In genomic region chr16:49332107-49332722, GRCm38 (mm10) we compare ENCODE assay signal across 8 mouse cellular contexts.
DNase-seq lines count a peak whose midpoint lies in the region; ATAC-seq and TF ChIP-seq lines count a peak whose summit lies in the region.
"Had no signal": no experiment of that assay in that cellular context is flagged by ENCODE, and none has a peak within 500 bp of the region (broad histone marks: within the 10 kb centered on the region; RNA-seq: fewer than 3 reads in every experiment).

No protein-coding gene starts in this region.

- H3K27ac ChIP-seq in hindbrain, embryonic 15.5 days (replicated peaks) = no peak overlapping the region
- H3K27ac ChIP-seq in hindbrain, embryonic 11.5 days (ENCODE audit: low read depth, low read length) = no peak overlapping the region
- no peak overlapping the region for H3K27ac ChIP-seq in intestine, postnatal 0 days (ENCODE audit: low read depth, low read length)
- H3K27ac ChIP-seq: limb, embryonic 13.5 days had no signal

- ATAC-seq in hindbrain, embryonic 15.5 days (ENCODE audit: low FRiP score, low read depth) = peak; percentile 59; the same call in 1 of the 2 replicates
- ATAC-seq in hindbrain, embryonic 11.5 days (ENCODE audit: low FRiP score) = no peak
- ATAC-seq in intestine, postnatal 0 days = no peak

- no peaks in the 10 kb centered on the region for H3K4me1 ChIP-seq in hindbrain, embryonic 15.5 days (replicated peaks)
- no peaks in the 10 kb centered on the region for H3K4me1 ChIP-seq in hindbrain, embryonic 11.5 days (replicated peaks; ENCODE audit: control insufficient read depth, insufficient read depth, low read length)
- no peaks in the 10 kb centered on the region for H3K4me1 ChIP-seq in intestine, postnatal 0 days (replicated peaks; ENCODE audit: control insufficient read depth, insufficient read depth, low read length)
- H3K4me1 ChIP-seq: limb, embryonic 13.5 days had no signal

- no peak overlapping the region for H3K4me3 ChIP-seq in hindbrain, embryonic 15.5 days
- no peak overlapping the region for H3K4me3 ChIP-seq in hindbrain, embryonic 11.5 days (ENCODE audit: low read depth, low read length)
- H3K4me3 ChIP-seq in intestine, postnatal 0 days (ENCODE audit: low read depth, low read length) = no peak overlapping the region
- H3K4me3 ChIP-seq: limb, embryonic 13.5 days had no signal

- no peak for TF ChIP-seq POLR2A in brain, embryonic 14.5 days (IDR thresholded peaks at IDR 0.05; ENCODE audit: borderline replicate concordance, extremely low read depth, insufficient read depth, insufficient read length, poor library complexity, severe bottlenecking)

- no peak overlapping the region for H3K9ac ChIP-seq in hindbrain, embryonic 15.5 days
- no peak overlapping the region for H3K9ac ChIP-seq in hindbrain, embryonic 11.5 days (ENCODE audit: low read depth, low read length)
- H3K9ac ChIP-seq in intestine, postnatal 0 days (ENCODE audit: low read depth, low read length) = no peak overlapping the region
- H3K9ac ChIP-seq: limb, embryonic 13.5 days had no signal

- no peaks in the 10 kb centered on the region for H3K9me3 ChIP-seq in hindbrain, embryonic 15.5 days
- H3K9me3 ChIP-seq in hindbrain, embryonic 11.5 days (ENCODE audit: control insufficient read depth, low read length) = no peaks in the 10 kb centered on the region
- H3K9me3 ChIP-seq in intestine, postnatal 0 days (ENCODE audit: control insufficient read depth) = no peaks in the 10 kb centered on the region
- H3K9me3 ChIP-seq: limb, embryonic 13.5 days had no signal

- no peak for TF ChIP-seq CTCF in brain, embryonic 14.5 days (IDR thresholded peaks at IDR 0.05; ENCODE audit: borderline replicate concordance, extremely low read depth, insufficient read depth, insufficient read length)
- TF ChIP-seq CTCF in intestine, postnatal 0 days (IDR thresholded peaks at IDR 0.05; ENCODE audit: low read depth) = no peak

- no peak for DNase-seq in hindbrain, embryonic 11.5 days (ENCODE audit: low spot score)
- peak; percentile 87 for DNase-seq in brain, embryonic 14.5 days (ENCODE audit: low read depth)
- peak; percentile 10 to 43 for DNase-seq in frontal cortex, postnatal 36 days (ENCODE audit: low spot score in 2 of 2)
- DNase-seq in layer of hippocampus, postnatal 36 days = peak; percentile 17 to 40
- DNase-seq in thymus, postnatal 25 days = no peak

- WGBS in hindbrain, embryonic 15.5 days = 77% methylated on average over 5 of the region's 5 CpGs
- WGBS in hindbrain, embryonic 11.5 days = 86% methylated on average over 5 of the region's 5 CpGs
- 63% methylated on average over 5 of the region's 5 CpGs for WGBS in intestine, postnatal 0 days

- no peak overlapping the region for H3K4me2 ChIP-seq in hindbrain, embryonic 15.5 days
- no peak overlapping the region for H3K4me2 ChIP-seq in hindbrain, embryonic 11.5 days (replicated peaks; ENCODE audit: low read depth, low read length)
- no peak overlapping the region for H3K4me2 ChIP-seq in intestine, postnatal 0 days (replicated peaks; ENCODE audit: low read depth)
- H3K4me2 ChIP-seq: limb, embryonic 13.5 days had no signal

- H3K36me3 ChIP-seq in hindbrain, embryonic 15.5 days = no peaks in the 10 kb centered on the region
- no peaks in the 10 kb centered on the region for H3K36me3 ChIP-seq in hindbrain, embryonic 11.5 days (ENCODE audit: control insufficient read depth, insufficient read depth, low read length)
- no peaks in the 10 kb centered on the region for H3K36me3 ChIP-seq in intestine, postnatal 0 days (ENCODE audit: control insufficient read depth, insufficient read depth)
- H3K36me3 ChIP-seq: limb, embryonic 13.5 days had no signal

- H3K27me3 ChIP-seq in hindbrain, embryonic 15.5 days = no peaks in the 10 kb centered on the region
- H3K27me3 ChIP-seq in hindbrain, embryonic 11.5 days (ENCODE audit: control insufficient read depth, insufficient read depth, low read length) = no peaks in the 10 kb centered on the region
- H3K27me3 ChIP-seq in intestine, postnatal 0 days (replicated peaks; ENCODE audit: control insufficient read depth, insufficient read depth, low read length) = no peaks in the 10 kb centered on the region
- H3K27me3 ChIP-seq: limb, embryonic 13.5 days had no signal

Comparison
In these comparisons a context has a peak if more than half of its experiments do, and no peak if none do; other contexts are left out.
1. DNase-seq: peak in brain, embryonic 14.5 days (single experiment), frontal cortex, postnatal 36 days (2 of 2) and layer of hippocampus, postnatal 36 days (2 of 2); none in hindbrain, embryonic 11.5 days (single experiment) and thymus, postnatal 25 days (single experiment).